Mouse (Mus musculus): Measurements from ENCODE around the gene Ppp1r2. TPM values are rescaled to one million over a fixed set of nuclear protein-coding genes. Genes with fewer than 3 reads are reported as not detected.

Gene Ppp1r2
- polyA plus RNA-seq (2014; fragmentation: Illumina TruSeq; extraction: RNeasy Lipid Tissue Mini Kit (QIAGEN cat#74804); ENCODE audit: low replicate concordance) = 185 TPM

DNA sequence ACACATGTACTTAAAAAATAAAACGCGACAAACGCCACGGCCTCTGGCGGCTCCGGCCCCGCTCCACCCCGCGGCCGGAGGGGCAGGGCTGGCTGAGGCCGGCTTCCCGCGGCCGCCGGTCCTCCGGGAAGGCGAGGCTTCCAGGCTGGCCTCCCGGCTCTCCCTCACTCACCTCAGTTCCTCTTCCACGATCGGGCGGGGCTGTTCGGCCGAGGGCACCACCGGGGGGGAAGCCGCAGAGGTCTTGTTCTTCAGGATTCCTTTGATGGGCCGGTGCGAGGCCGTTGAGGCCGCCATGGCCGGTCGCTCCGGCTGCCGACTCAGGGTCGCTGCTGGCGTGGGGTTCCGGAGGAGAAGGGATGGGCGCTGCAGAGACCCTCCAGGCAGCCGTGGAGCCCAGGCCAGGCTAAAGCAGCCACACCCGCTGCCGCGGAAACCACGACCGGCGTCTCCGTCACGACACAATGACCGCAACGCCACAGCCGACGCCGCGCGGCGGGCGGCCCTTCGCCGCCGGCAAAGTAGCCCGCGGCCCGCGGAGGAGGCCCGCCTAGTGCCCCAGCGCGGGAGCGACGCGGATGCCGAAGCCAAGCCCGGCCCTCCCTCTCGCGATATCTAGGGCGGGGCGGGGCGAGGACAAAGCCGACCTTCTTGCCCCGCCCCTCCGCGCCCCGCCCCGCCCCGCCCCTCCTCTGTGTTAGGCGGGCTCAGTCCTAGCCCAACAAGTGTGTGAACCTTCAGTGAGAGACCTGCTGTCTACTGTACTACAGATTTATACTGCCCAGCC is at the start of gene Ppp1r2:
Gene Ppp1r2, minus strand, starts transcription at position 604 of the 787 bp plus-strand sequence.

GRCm38 (mm10) chr16:31314497-31315233 is 39.6 kb upstream of the Ppp1r2 start, which contains the start of gene Apod:
Gene Apod (minus strand): TSS chr16:31314808.

Other genes with a start within 250 kb of the Ppp1r2 start
- 14.4 TPM for gene Xxylt1, start 193.8 kb downstream of the Ppp1r2 start, polyA plus RNA-seq (2014; fragmentation: Illumina TruSeq; extraction: RNeasy Lipid Tissue Mini Kit (QIAGEN cat#74804); ENCODE audit: low replicate concordance)
- 67.5 TPM for gene Acap2, start 74.0 kb downstream of the Ppp1r2 start, polyA plus RNA-seq (2014; fragmentation: Illumina TruSeq; extraction: RNeasy Lipid Tissue Mini Kit (QIAGEN cat#74804); ENCODE audit: low replicate concordance)
- 2.3 TPM for gene Apod, start 39.5 kb upstream of the Ppp1r2 start, polyA plus RNA-seq (2014; fragmentation: Illumina TruSeq; extraction: RNeasy Lipid Tissue Mini Kit (QIAGEN cat#74804); ENCODE audit: low replicate concordance)
- 23.9 TPM for gene Bdh1, start 147.0 kb upstream of the Ppp1r2 start, polyA plus RNA-seq (2014; fragmentation: Illumina TruSeq; extraction: RNeasy Lipid Tissue Mini Kit (QIAGEN cat#74804); ENCODE audit: low replicate concordance)

Measured in small intestine, adult 10 weeks (tissue).